Mouse (Mus musculus): Measurements from ENCODE around the gene Dync1li1.

The Dync1li1 gene

GRCm38 (mm10) chr9:114768066-114768465 lies 79.5 kb downstream of the Dync1li1 start:
- DNase-seq (ENCODE audit: low spot score in 2 of 2): no peak

- DNase-seq (ENCODE audit: low spot score in 2 of 2): peak; percentile 72 to 77
Observed at GRCm38 (mm10) chr9:114770224-114770623, 81.6 kb downstream of the Dync1li1 start.

GRCm38 (mm10) chr9:114771565-114771964 lies 83.0 kb downstream of the Dync1li1 start:
- no peak for DNase-seq (ENCODE audit: low spot score in 2 of 2)

Measured in natural killer cell, adult 2 months (primary cell).